Mouse (Mus musculus) lung, adult 2 months (tissue): ENCODE measurements around the gene Stau1.

Source experiments
- CTCF ChIP-seq: fragments of 200-500 bp; IDR thresholded peaks from 2 replicates; pipeline ENCODE4 v1.5.1; 2011; ENCODE audit warnings: mild to moderate bottlenecking, low read length, control low read depth; ENCODE audit not compliant: insufficient read depth
- POLR2A ChIP-seq: fragments of 200-500 bp; IDR thresholded peaks from 2 replicates; pipeline ENCODE4 v1.6.1; 2011; ENCODE audit warnings: low read depth, mild to moderate bottlenecking, control low read depth, low read length, borderline replicate concordance; ENCODE audit errors: extremely low read depth

DNA sequence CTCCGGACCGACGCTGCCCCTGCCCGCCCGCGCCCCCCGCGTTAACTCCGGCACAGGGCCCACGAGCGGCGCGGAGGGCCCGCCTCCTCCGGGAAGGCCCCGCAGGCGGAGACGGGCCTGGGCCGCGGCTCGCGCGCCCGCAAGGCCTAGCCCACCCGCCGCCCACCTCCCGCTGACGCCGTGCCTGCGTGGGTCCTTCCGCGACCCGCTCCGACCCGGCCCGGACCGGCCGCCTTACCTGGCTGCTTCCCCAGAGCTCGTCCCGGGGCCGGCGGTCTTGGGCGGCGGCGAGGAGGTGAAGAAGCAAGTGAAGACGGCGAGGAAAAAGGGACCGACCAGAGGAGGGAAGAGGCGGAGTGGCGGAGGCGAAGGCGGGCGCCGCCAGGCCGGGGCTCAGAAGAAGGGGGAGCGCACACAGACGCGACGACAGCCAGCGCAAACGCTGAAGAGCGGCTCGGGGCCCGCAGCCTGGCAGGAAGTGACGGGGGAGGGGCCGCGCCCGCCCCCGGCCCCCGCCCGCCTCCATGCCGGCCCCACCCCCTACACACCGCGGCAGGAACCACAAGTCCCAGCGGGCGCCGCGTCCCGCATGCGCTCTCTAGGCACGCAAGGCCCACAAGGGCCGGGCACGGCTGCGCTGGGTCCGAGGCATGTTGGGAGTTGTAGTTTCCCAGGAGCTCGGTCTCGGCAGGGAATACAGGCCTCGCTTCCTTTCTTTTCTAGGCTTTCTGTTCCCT is at the start of gene Stau1:
- TF ChIP-seq CTCF = no peak
- peak; percentile 76; the same call in 1 of the 2 replicates for TF ChIP-seq POLR2A
